Mouse (Mus musculus) liver, embryonic 14.5 days (tissue): ENCODE measurements at regions not wholly inside any gene's neighbourhood (a gene's known extent, or its start where the extent isn't known, plus 50 kb on each side); places are given as distances from the start of the nearest gene placed in this dataset.

Source experiments
- ATAC-seq: fragments of 200-750 bp; cut with Nextera tagmentation; 2 replicates; pipeline ENCODE4 v1.8.0; 2017; ENCODE audit warnings: moderate number of reproducible peaks, mild to moderate bottlenecking, moderate library complexity; ENCODE audit not compliant: insufficient read depth
- DNase-seq, 3 experiments: peaks; one replicate each; pipeline ENCODE4 v3.0.0-alpha.2; 2012 to 2013; ENCODE audit warnings: low read depth in 3 of 3, low spot score in 3 of 3
- H3K27ac ChIP-seq: fragments of 300-500 bp; sonication (generic); 2 replicates; pipeline ENCODE4 v1.5.1; 2014; ENCODE audit warnings: moderate library complexity, mild to moderate bottlenecking, control low read depth, inconsistent platforms
- H3K27me3 ChIP-seq: fragments of 300-500 bp; sonication (generic); 2 replicates; pipeline ENCODE4 v1.6.1; 2014; ENCODE audit warnings: mild to moderate bottlenecking, low read length, moderate library complexity; ENCODE audit not compliant: control insufficient read depth, insufficient read depth
- H3K36me3 ChIP-seq: fragments of 300-500 bp; sonication (generic); replicated peaks from 2 replicates; pipeline ENCODE4 v1.6.1; 2014; ENCODE audit warnings: low read depth; ENCODE audit not compliant: control insufficient read depth, insufficient read depth
- H3K4me1 ChIP-seq, 2 experiments: fragments of 200-500 bp in 1 of 2; fragments of 300-500 bp in 1 of 2; sonication (generic) in 1 of 2; replicated peaks; 2 replicates each; pipeline ENCODE4 v1.6.1; 2012 to 2014; ENCODE audit warnings: antibody characterized with exemption in 1 of 2, inconsistent platforms in 1 of 2, low read length in 1 of 2; ENCODE audit not compliant: control insufficient read depth in 2 of 2, insufficient read depth in 2 of 2
- H3K4me2 ChIP-seq: fragments of 300-500 bp; sonication (generic); 2 replicates; pipeline ENCODE4 v1.6.1; 2014; ENCODE audit warnings: low read depth, mild to moderate bottlenecking, control low read depth, moderate library complexity
- H3K4me3 ChIP-seq, 2 experiments: fragments of 200-500 bp in 1 of 2; fragments of 300-500 bp in 1 of 2; sonication (generic) in 1 of 2; 2 replicates each; pipeline ENCODE4 v1.5.1; 2012 to 2014; ENCODE audit warnings: low read depth in 2 of 2, low read length in 2 of 2, mild to moderate bottlenecking in 2 of 2, control low read depth in 1 of 2, inconsistent platforms in 1 of 2, moderate library complexity in 1 of 2; ENCODE audit not compliant: insufficient read depth in 1 of 2
- H3K9ac ChIP-seq: fragments of 300-500 bp; sonication (generic); replicated peaks from 2 replicates; pipeline ENCODE4 v1.6.1; 2014; ENCODE audit warnings: mild to moderate bottlenecking, control low read depth, moderate library complexity
- H3K9me3 ChIP-seq: fragments of 300-500 bp; sonication (generic); 2 replicates; pipeline ENCODE4 v1.6.1; 2016; ENCODE audit warnings: low read length, mixed read lengths; ENCODE audit not compliant: control insufficient read depth
- CTCF ChIP-seq: IDR thresholded peaks from 2 replicates; pipeline ENCODE4 v1.5.1; 2016; ENCODE audit warnings: antibody characterized with exemption, low read depth, control low read depth
- EP300 ChIP-seq: IDR thresholded peaks from 2 replicates; pipeline ENCODE4 v1.6.1; 2016; ENCODE audit warnings: antibody characterized with exemption, low read depth
- WGBS: fragments of 180-500 bp; shearing (Covaris S2); extraction: QIAGEN DNeasy Blood & Tissue Kit; methylation state at CpG from one replicate; pipeline ENCODE4 v1.1.7; 2014; ENCODE audit not compliant: insufficient replicate concordance; 5-methylcytosine and 5-hydroxymethylcytosine counted together

GRCm38 (mm10) chr15:56817204-56818157, 659.9 kb downstream of the Slc22a22 start:
- H3K4me3 ChIP-seq, result no peak overlapping the region
- H3K36me3 ChIP-seq, result no peaks in the 10 kb centered on the region
- H3K9ac ChIP-seq, result no peak overlapping the region
- no peaks in the 10 kb centered on the region for H3K9me3 ChIP-seq
- 65% methylated on average over 5 of the region's 5 CpGs for WGBS
- H3K4me2 ChIP-seq, result no peak overlapping the region
- TF ChIP-seq CTCF (no peak), EP300 (no peak)
- no peak overlapping the region for H3K27ac ChIP-seq
- DNase-seq (no peak), ATAC-seq (no peak)
- no peaks in the 10 kb centered on the region for H3K4me1 ChIP-seq
- H3K27me3 ChIP-seq, result no peaks in the 10 kb centered on the region

- Histone ChIP-seq H3K4me2 (no peak overlapping the region), H3K4me1 (no peaks in the 10 kb centered on the region), H3K4me3 (no peak overlapping the region), H3K36me3 (no peaks in the 10 kb centered on the region), H3K27me3 (no peaks in the 10 kb centered on the region), H3K27ac (no peak overlapping the region), H3K9ac (no peak overlapping the region), H3K9me3 (no peaks in the 10 kb centered on the region)
- WGBS, result 15% methylated on average over 5 of the region's 5 CpGs
- no peak for DNase-seq
- no peak for ATAC-seq
- TF ChIP-seq EP300 (no peak), CTCF (no peak)
These were observed 663.5 kb downstream of the Slc22a22 start for GRCm38 (mm10) chr15:56813876-56814275.

GRCm38 (mm10) chr15:56810151-56810550, 667.3 kb downstream of the Slc22a22 start:
- H3K9ac ChIP-seq, result no peak overlapping the region
- H3K4me3 ChIP-seq, result no peak overlapping the region
- TF ChIP-seq CTCF, result no peak
- no peak for TF ChIP-seq EP300
- H3K9me3 ChIP-seq, result no peaks in the 10 kb centered on the region
- H3K27me3 ChIP-seq, result no peaks in the 10 kb centered on the region
- DNase-seq (no peak), ATAC-seq (no peak)
- H3K27ac ChIP-seq, result no peak overlapping the region
- 41% methylated on average over 13 of the region's 13 CpGs for WGBS
- H3K36me3 ChIP-seq, result no peaks in the 10 kb centered on the region
- no peaks in the 10 kb centered on the region for H3K4me1 ChIP-seq
- H3K4me2 ChIP-seq, result no peak overlapping the region

GRCm38 (mm10) chr15:56807611-56808010, 669.8 kb downstream of the Slc22a22 start:
- no peak for ATAC-seq
- no peak for DNase-seq
- no peaks in the 10 kb centered on the region for H3K9me3 ChIP-seq
- H3K4me3 ChIP-seq, result no peak overlapping the region
- H3K4me2 ChIP-seq, result no peak overlapping the region
- H3K9ac ChIP-seq, result no peak overlapping the region
- no peak overlapping the region for H3K27ac ChIP-seq
- H3K27me3 ChIP-seq, result no peaks in the 10 kb centered on the region
- WGBS, result 69% methylated on average over 5 of the region's 5 CpGs
- TF ChIP-seq EP300 (no peak), CTCF (no peak)
- H3K4me1 ChIP-seq, result no peaks in the 10 kb centered on the region
- H3K36me3 ChIP-seq, result no peaks in the 10 kb centered on the region

GRCm38 (mm10) chr15:56801933-56802332, 675.5 kb downstream of the Slc22a22 start:
- 72% methylated on average over 2 of the region's 2 CpGs for WGBS
- no peak for ATAC-seq

More at GRCm38 (mm10) chr15:56801933-56802332, 675.5 kb downstream of the Slc22a22 start:
- H3K27ac ChIP-seq, result no peak overlapping the region
- H3K9ac ChIP-seq, result no peak overlapping the region
- no peak overlapping the region for H3K4me2 ChIP-seq
- H3K36me3 ChIP-seq, result no peaks in the 10 kb centered on the region
- H3K4me1 ChIP-seq, result no peaks in the 10 kb centered on the region
- no peak for DNase-seq
- H3K4me3 ChIP-seq, result no peak overlapping the region
- TF ChIP-seq CTCF, result no peak
- H3K27me3 ChIP-seq, result no peaks in the 10 kb centered on the region
- no peaks in the 10 kb centered on the region for H3K9me3 ChIP-seq
